8 mouse cellular contexts compared by ENCODE assay signal in the genomic region with DNA sequence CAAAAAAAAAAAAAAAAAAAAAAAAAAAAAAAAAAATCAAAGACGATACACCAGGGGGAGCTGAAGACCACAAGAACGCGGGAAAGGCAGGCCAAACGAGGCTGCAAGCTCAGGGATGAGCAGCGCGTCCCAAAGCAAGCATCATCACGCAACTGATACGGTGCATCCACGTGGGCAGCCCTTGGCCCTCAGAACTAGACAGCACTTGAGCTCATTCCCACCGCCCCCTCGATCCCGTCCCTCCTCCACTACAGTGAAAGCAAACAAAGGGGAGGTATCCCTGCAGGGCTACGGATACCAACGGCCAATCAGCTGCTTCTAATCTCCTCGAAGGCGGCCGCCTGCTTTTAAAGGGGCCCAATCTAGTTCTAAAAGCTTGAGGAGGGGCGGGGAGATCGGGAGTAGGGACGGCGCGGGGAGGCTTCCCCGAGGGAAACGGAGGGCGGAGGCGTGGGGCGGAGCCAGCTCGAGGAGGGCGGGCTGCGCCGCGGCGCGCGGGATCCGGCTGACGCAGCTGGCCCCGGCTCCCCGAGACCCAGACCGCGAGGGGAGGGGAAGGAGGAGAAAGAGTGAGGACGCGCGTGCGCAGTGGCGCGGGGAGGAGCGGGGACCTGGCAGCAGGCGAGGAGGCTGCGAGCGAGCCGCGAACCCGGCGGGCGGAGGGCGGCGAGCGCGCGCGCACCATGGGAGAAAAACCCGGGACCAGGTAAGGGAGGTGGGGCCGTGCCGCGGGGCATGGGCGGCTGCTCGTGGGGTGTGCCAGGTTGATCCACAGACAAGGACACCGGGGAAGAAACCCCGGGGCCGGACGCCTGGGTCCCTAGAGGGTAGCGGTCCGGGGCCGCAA. TPM values are rescaled to one million over a fixed set of nuclear protein-coding genes. Genes with fewer than 3 reads are reported as not detected.
A peak's percentile ranks its signal among the peaks of the same experiment; 100 is the strongest.
DNase-seq lines count a peak whose midpoint lies in the region; ATAC-seq lines count a peak whose summit lies in the region.

Arrb2 (plus strand) TSS at position 588 of the 847 bp plus-strand sequence.

- ATAC-seq in hindbrain, embryonic 15.5 days (ENCODE audit: low FRiP score, low read depth), result peak; percentile 97

- peak within 1 kb of the TSS; percentile 82 for H3K4me3 ChIP-seq in hindbrain, embryonic 15.5 days

- H3K36me3 ChIP-seq in hindbrain, embryonic 15.5 days, result peaks cover 13% of the 10 kb centered on the region

- peak within 1 kb of the TSS; percentile 78 for H3K4me2 ChIP-seq in hindbrain, embryonic 15.5 days

- under 1% methylated on average over 68 of the region's 75 CpGs for WGBS in hindbrain, embryonic 15.5 days

- no peaks in the 10 kb centered on the region for H3K9me3 ChIP-seq in hindbrain, embryonic 15.5 days

- H3K4me1 ChIP-seq in hindbrain, embryonic 15.5 days (replicated peaks), result peaks cover 36% of the 10 kb centered on the region

- peak within 1 kb of the TSS; percentile 90 for H3K9ac ChIP-seq in hindbrain, embryonic 15.5 days

- H3K27me3 ChIP-seq in hindbrain, embryonic 15.5 days, result no peaks in the 10 kb centered on the region

- peak within 1 kb of the TSS; percentile 93 for H3K27ac ChIP-seq in hindbrain, embryonic 15.5 days (replicated peaks)

- DNase-seq in T-cell, adult 2 months (ENCODE audit: low spot score), result peak; percentile 99
- DNase-seq in cerebellum, postnatal 36 days, result peak; percentile 97 to 99
- DNase-seq in frontal cortex, postnatal 36 days (ENCODE audit: low spot score in 2 of 2), result peak; percentile 97 to 99
- peak; percentile 96 for DNase-seq in left cerebral cortex, adult 11 months (ENCODE audit: low spot score)
- peak; percentile 99 for DNase-seq in lung, postnatal 4 days
- peak; percentile 95 for DNase-seq in retina, postnatal 7 days (ENCODE audit: low read depth, low spot score)
- peak; percentile 98 for DNase-seq in urinary bladder, adult 2 months (ENCODE audit: low spot score)

RNA-seq across cellular contexts. Expression of gene Arrb2, which starts in this region (rescaled TPM):
- polyA plus RNA-seq in hindbrain, embryonic 15.5 days (2015; fragmentation: Nextera tagmentation; extraction: Ambion mirVana), result 50.3 and 57.5 TPM in 2 replicates
- polyA plus RNA-seq in urinary bladder, adult 2 months (2012; rRNA removed), result 18.5 and 22.0 TPM in 2 replicates

Comparison
In these comparisons a context has a peak if more than half of its experiments do, and no peak if none do; other contexts are left out.
1. Peak in every context shown above with its lines: DNase-seq, ATAC-seq, H3K4me3 ChIP-seq and H3K27ac ChIP-seq.